Mouse (Mus musculus) G1E-ER4 (cell line): ENCODE results near the gene Olfml2a. TPM values are rescaled to one million over a fixed set of nuclear protein-coding genes. Genes with fewer than 3 reads are reported as not detected.

Source experiments
- GATA1 ChIP-seq: IDR thresholded peaks from one replicate; pipeline ENCODE4 v1.8.0; 2012; ENCODE audit warnings: low read length, inconsistent platforms
- polyA plus RNA-seq: library from polyadenylated mRNA; stranded (reverse); fragments of >175 nt; gene quantifications from 2 replicates; pipeline ENCODE4 v1.2.3, GENCODE M21; 2012

Gene Olfml2a
- polyA plus RNA-seq = not detected in 2 replicates

- TF ChIP-seq GATA1 = no peak
These were observed at the start of gene Olfml2a for GRCm38 (mm10) chr2:38931851-38932667. TSS of gene Olfml2a (plus strand) at chr2:38931978.

- no peak for TF ChIP-seq GATA1
These were observed 28.9 kb upstream of the Olfml2a start for GRCm38 (mm10) chr2:38902866-38903265.

- TF ChIP-seq GATA1 = no peak
These were observed 27.5 kb upstream of the Olfml2a start for GRCm38 (mm10) chr2:38904290-38904689.

DNA sequence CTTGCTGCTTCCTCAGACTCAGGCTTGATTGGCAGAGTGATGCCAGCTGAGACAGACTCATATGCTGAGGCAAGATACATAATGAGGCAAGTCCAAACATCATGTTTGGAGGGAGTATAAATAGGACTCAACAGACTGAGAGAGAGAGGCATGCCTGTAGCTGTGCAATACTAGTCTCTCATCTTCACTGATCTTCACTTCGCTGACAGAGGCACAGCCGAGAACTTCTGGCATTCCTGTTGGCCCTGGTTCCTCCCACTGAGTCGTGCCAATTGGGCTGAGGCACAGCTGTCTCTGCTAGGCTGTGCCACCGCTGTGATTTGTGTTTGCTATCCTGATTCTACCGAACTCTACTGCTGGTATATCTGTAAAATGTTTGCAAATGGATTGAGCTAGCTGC lies 25.7 kb upstream of the Olfml2a start:
- TF ChIP-seq GATA1 = no peak

GRCm38 (mm10) chr2:38908604-38909003 lies 23.2 kb upstream of the Olfml2a start:
- no peak for TF ChIP-seq GATA1

GRCm38 (mm10) chr2:38914517-38914916 lies 17.3 kb upstream of the Olfml2a start:
- TF ChIP-seq GATA1 = no peak

- TF ChIP-seq GATA1 = no peak
These were observed 16.8 kb upstream of the Olfml2a start for GRCm38 (mm10) chr2:38914965-38915364.

GRCm38 (mm10) chr2:38916947-38917691 lies 14.7 kb upstream of the Olfml2a start:
- no peak for TF ChIP-seq GATA1

GRCm38 (mm10) chr2:38921374-38921773 lies 10.4 kb upstream of the Olfml2a start:
- no peak for TF ChIP-seq GATA1

DNA sequence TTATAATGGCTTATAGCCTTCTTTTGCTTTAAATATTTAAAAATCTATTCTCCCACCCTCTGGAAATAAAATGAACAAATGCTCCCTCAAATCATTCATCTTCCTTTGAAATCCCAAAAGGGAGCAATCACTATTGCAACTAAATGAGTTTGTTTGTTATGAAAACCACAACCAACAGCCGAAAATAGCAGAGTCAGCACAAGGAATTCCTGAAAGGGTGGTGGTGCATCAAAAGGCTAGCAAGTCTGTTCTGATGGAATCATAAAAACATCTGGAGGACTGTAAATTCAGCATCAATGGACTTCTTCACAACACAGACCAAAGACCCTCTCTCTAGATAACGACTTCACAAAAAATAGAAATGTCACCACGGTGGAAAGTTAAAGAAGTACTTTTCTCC lies 8.3 kb upstream of the Olfml2a start:
- no peak for TF ChIP-seq GATA1

- TF ChIP-seq GATA1 = no peak
These were observed 7.9 kb upstream of the Olfml2a start for GRCm38 (mm10) chr2:38923911-38924310.

GRCm38 (mm10) chr2:38924571-38924970 lies 7.2 kb upstream of the Olfml2a start:
- TF ChIP-seq GATA1 = no peak

DNA sequence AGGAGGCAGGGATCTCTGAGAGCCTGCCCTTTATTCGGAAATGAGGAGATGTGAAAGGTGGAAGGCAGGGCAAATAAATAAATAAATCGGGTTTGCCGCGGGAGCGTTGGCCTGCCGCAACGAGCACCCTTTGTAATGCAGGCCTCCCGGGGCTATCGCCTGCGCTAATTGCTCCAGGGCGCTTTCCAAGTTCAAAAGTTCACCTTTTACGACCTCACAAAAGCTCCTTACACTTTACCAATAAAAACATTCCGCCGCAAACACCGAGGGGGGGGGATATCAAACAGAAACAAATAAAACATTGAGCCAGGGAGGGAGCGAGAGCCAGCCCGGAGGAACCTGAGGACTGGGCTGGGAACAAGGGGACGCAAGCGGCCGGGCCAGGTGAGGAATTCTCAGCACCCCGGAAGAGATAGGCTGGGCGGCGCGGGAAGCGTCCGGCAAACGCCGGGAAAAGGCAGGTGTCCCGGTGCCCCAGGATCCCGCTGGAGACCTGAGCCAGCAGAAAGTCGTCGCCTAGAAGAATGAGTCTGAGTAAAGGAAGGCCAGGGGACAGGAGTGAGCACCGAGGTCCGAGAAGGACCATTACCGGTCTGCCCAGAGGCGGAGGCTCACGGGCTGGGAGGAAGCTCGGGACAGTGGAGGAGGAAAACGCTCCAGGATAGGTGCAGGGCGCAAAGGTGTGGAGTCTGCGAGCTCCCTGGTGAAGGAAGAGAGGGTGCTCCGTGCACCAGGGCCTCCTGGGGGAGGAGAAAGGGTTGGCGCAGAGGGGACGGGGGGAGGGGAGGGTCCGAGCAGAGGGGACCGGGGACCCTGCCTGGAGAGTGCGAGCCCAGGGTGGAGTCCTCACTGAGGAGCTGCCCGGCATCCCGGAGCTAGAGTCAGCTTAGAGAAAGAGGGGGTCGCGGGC lies 6.4 kb upstream of the Olfml2a start:
- TF ChIP-seq GATA1 = no peak

DNA sequence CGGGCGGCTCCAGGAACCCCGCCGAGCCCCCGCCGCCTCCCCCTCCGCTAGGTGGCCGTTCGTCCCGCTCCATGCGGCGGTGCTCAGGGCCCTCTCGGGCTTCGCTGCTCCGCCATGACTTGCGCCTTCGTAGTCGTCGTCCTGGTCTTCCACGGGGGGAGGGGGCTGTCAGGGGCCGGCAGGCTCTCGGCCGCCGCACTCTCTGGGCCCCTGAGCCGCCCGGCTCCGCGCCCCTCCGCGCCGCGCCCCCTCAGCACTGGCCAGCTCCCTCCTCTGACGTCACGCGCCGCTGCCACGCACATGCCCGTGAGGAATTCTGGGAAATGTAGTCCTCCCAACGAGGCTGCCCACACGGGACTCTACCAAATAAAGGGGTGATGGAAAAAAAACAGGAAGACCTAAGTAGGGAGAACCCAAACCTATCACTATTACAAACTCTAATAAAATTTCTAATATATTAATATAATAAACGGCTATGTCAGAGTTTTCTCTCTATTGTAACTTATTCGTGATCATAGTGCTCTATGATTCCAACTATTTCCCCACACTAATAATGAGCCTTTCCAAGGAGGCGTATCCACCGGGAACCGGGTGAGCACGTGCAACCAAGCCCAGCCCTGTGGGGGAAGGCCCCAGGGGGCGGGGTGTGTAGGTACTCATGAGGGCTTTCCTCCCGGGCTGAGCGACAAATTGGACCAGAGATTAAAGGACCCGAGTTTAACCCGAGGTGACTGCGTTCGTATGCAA lies 5.5 kb upstream of the Olfml2a start:
- no peak for TF ChIP-seq GATA1

- TF ChIP-seq GATA1 = no peak
These were observed 4.4 kb upstream of the Olfml2a start, which contains the start of gene Nr6a1 for GRCm38 (mm10) chr2:38927115-38927979. TSS of gene Nr6a1 (minus strand) at chr2:38927688.
